Mouse (Mus musculus) hindbrain, postnatal 0 days (tissue): ENCODE measurements at regions not wholly inside any gene's neighbourhood (a gene's known extent, or its start where the extent isn't known, plus 50 kb on each side); places are given as distances from the start of the nearest gene placed in this dataset.
A peak's percentile ranks its signal among the peaks of the same experiment; 100 is the strongest.
"Not testable (repeated sequence)": the region's sequence is repeated elsewhere in the genome, so short reads cannot be mapped to it uniquely, and the experiment has no call there.

Source experiments
- ATAC-seq: fragments of 200-750 bp; cut with Nextera tagmentation; 2 replicates; pipeline ENCODE4 v1.8.0; 2017; ENCODE audit warnings: mild to moderate bottlenecking, moderate TSS enrichment, moderate library complexity
- DNase-seq: peaks from one replicate; pipeline ENCODE4 v3.0.0-alpha.2; 2015; ENCODE audit warnings: low spot score
- H3K27ac ChIP-seq: fragments of 300-500 bp; sonication (generic); 2 replicates; pipeline ENCODE4 v1.5.1; 2014; ENCODE audit warnings: mild to moderate bottlenecking
- H3K27me3 ChIP-seq: fragments of 300-500 bp; sonication (generic); 2 replicates; pipeline ENCODE4 v1.6.1; 2014; ENCODE audit warnings: low read length, mixed read lengths; ENCODE audit not compliant: insufficient read depth
- H3K36me3 ChIP-seq: fragments of 300-500 bp; sonication (generic); 2 replicates; pipeline ENCODE4 v1.6.1; 2014; ENCODE audit warnings: low read length, mixed read lengths; ENCODE audit not compliant: insufficient read depth
- H3K4me1 ChIP-seq: fragments of 300-500 bp; sonication (generic); 2 replicates; pipeline ENCODE4 v1.6.1; 2014; ENCODE audit warnings: antibody characterized with exemption, low read length, mixed read lengths; ENCODE audit not compliant: insufficient read depth
- H3K4me2 ChIP-seq: fragments of 300-500 bp; sonication (generic); 2 replicates; pipeline ENCODE4 v1.6.1; 2014; ENCODE audit warnings: low read depth, mild to moderate bottlenecking, low read length, moderate library complexity, mixed read lengths
- H3K4me3 ChIP-seq: fragments of 300-500 bp; sonication (generic); 2 replicates; pipeline ENCODE4 v1.5.1; 2014; ENCODE audit warnings: low read length
- H3K9ac ChIP-seq: fragments of 300-500 bp; sonication (generic); replicated peaks from 2 replicates; pipeline ENCODE4 v1.6.1; 2014; ENCODE audit warnings: mild to moderate bottlenecking, low read length, moderate library complexity, mixed read lengths
- H3K9me3 ChIP-seq: fragments of 300-500 bp; sonication (generic); 2 replicates; pipeline ENCODE4 v1.6.1; 2016; ENCODE audit warnings: low read length, mixed read lengths
- CTCF ChIP-seq: IDR thresholded peaks from 2 replicates; pipeline ENCODE4 v1.5.1; 2016; ENCODE audit warnings: antibody characterized with exemption, control low read depth, low read depth
- WGBS: fragments of 180-500 bp; shearing (Covaris S2); extraction: QIAGEN DNeasy Blood & Tissue Kit; methylation state at CpG from one replicate; pipeline ENCODE4 v1.1.7; 2014; 5-methylcytosine and 5-hydroxymethylcytosine counted together

DNA sequence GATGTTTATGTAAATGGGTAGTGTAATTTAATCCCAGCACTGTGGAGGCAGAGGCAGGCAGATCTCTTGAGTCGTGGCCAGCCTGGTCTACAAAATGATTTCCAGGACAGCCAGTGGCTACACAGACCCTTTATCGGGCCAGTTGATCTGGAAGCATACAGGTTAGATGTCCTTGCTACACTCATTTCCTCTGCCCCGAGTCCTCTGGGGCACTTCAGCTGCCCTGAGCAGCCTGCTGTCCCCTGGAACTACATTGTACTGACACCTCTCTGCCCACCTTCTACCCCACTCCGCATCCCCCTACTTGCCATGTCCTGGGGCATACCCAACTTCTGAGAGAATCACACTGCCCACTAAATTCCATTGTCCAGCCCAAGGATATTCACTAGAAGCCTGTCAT is 60.6 kb upstream of the Helt start:
- no peaks in the 10 kb centered on the region for H3K4me1 ChIP-seq
- DNase-seq, result no peak
- no peaks in the 10 kb centered on the region for H3K27me3 ChIP-seq
- no peak overlapping the region for H3K4me2 ChIP-seq
- TF ChIP-seq CTCF, result no peak
- H3K4me3 ChIP-seq, result no peak overlapping the region
- H3K9me3 ChIP-seq, result no peaks in the 10 kb centered on the region
- no peaks in the 10 kb centered on the region for H3K36me3 ChIP-seq
- 93% methylated on average over 4 of the region's 4 CpGs for WGBS
- ATAC-seq, result no peak
- no peak overlapping the region for H3K27ac ChIP-seq
- H3K9ac ChIP-seq, result no peak overlapping the region

DNA sequence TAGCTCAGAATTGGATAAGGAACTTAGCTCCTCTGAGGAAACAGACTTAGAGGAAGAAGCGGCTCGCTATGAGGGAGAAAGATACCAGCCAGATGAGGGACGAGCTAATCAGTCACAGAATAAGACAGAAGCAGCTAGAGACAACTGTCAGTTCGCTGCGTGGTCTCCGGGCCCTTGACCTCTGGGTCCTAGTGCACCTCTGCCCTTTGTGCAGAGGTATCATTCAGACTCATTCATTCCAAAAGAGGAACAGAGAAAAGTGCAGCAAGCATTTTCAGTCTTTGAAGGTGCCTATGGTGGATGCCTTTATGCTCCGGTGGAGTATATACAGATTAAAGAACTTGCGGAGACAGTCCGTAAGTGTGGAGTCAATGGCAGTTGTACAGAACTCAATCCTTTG is 63.5 kb upstream of the Helt start:
- ATAC-seq, H3K4me1 ChIP-seq, H3K9me3 ChIP-seq, H3K27ac ChIP-seq, DNase-seq, H3K27me3 ChIP-seq, H3K36me3 ChIP-seq, H3K9ac ChIP-seq, H3K4me3 ChIP-seq, H3K4me2 ChIP-seq: not testable (repeated sequence)
- WGBS, result 85% methylated on average over 9 of the region's 9 CpGs

DNA sequence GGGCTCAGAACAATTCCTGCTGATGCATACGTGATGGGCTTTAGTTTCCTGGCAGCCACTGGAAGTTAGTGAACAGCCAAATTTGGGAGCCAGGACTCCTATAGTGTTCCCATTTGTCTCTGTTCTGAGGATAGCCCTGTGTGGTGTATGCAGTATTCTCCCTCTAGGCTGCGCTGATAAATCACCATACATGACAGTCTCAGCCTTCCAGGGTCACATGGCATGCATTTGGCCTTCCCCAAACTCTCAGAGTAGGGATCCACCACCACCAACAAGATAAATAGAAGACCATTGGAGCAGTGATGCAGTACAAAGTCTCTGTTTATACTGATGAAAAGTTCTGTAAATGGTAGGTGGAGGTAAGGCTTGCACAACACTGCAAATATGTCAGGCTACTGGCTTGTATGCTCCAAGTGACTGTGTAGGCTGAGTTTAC is 68.4 kb upstream of the Helt start:
- ATAC-seq (no peak), DNase-seq (no peak)
- no peaks in the 10 kb centered on the region for H3K36me3 ChIP-seq
- no peak overlapping the region for H3K4me3 ChIP-seq
- no peaks in the 10 kb centered on the region for H3K9me3 ChIP-seq
- H3K4me2 ChIP-seq, result no peak overlapping the region
- TF ChIP-seq CTCF, result no peak
- H3K27me3 ChIP-seq, result no peaks in the 10 kb centered on the region
- 70% methylated on average over 2 of the region's 2 CpGs for WGBS
- H3K9ac ChIP-seq, result no peak overlapping the region
- H3K4me1 ChIP-seq, result no peaks in the 10 kb centered on the region
- no peak overlapping the region for H3K27ac ChIP-seq

DNA sequence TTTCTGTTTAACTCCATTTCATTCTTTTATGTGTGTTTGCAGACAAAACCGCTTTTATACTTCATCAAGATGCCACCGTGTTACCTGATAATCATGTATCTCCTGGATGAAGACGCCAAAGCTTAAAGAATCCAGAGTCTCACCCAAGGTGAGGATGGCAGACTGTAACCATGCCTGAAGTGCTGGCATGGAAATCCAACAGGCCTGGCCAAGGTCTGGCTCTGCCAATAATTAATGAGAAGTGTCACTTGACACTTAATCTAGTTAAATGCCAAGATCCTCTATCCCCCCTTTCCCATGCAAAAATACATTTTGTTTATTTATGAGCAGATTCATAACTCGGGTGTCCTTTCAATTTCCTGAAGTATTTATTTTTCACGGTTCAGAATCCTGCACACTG is 71.2 kb upstream of the Helt start:
- Histone ChIP-seq H3K9ac (no peak overlapping the region), H3K27me3 (no peaks in the 10 kb centered on the region), H3K4me2 (no peak overlapping the region), H3K4me1 (no peaks in the 10 kb centered on the region), H3K27ac (no peak overlapping the region), H3K9me3 (no peaks in the 10 kb centered on the region), H3K36me3 (no peaks in the 10 kb centered on the region), H3K4me3 (no peak overlapping the region)
- WGBS, result 81% methylated on average over 5 of the region's 5 CpGs
- ATAC-seq, result no peak
- DNase-seq, result no peak
- TF ChIP-seq CTCF, result no peak

DNA sequence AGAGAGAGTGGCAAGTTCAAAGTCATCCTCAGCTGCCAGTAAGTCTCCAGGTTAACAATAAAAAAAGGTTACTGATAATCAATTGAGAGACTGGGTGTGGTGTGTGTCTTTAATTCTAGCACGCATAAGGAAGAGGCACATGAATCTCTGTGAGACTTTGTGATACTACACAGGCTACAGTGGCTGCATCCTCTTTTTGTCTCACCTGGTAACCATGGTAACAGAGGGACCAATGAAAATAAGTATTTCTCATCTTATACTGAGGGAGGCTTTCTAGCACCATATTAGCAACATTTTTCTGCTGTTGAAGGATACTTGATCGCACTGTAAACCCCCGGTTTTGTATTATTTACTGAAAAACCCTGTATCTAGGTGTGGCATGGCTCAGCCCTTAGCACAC is 72.7 kb upstream of the Helt start:
- no peaks in the 10 kb centered on the region for H3K4me1 ChIP-seq
- no peaks in the 10 kb centered on the region for H3K9me3 ChIP-seq
- H3K4me2 ChIP-seq, result no peak overlapping the region
- no peak overlapping the region for H3K4me3 ChIP-seq
- H3K36me3 ChIP-seq, result no peaks in the 10 kb centered on the region
- DNase-seq, result peak; percentile 60
- no peaks in the 10 kb centered on the region for H3K27me3 ChIP-seq
- no peak overlapping the region for H3K27ac ChIP-seq
- ATAC-seq, result peak; percentile 81
- no peak for TF ChIP-seq CTCF
- H3K9ac ChIP-seq, result no peak overlapping the region
- 79% methylated on average over 3 of the region's 3 CpGs for WGBS

DNA sequence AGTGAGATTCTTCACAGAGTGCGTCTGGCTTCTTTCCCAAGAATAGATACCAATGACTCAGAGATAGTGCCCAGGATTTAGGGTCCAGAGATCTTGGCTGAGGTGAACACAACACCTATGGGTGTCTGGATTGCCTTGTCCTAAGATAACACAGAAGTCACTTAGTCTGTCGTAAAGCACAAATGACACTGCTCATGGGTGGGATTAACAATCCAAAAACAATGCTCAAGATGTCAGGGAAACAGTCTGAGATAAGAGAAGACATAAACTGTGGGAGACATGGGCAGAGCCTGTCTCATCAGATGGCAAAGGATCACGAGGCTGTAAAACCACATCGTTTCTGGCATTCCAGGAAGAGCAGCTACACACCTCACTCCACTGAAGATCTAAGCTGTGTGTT is 79.6 kb upstream of the Helt start:
- no peak overlapping the region for H3K27ac ChIP-seq
- H3K9ac ChIP-seq, result no peak overlapping the region
- 84% methylated on average over 4 of the region's 4 CpGs for WGBS
- no peaks in the 10 kb centered on the region for H3K36me3 ChIP-seq
- H3K4me2 ChIP-seq, result no peak overlapping the region
- no peak for TF ChIP-seq CTCF
- no peaks in the 10 kb centered on the region for H3K9me3 ChIP-seq
- no peaks in the 10 kb centered on the region for H3K4me1 ChIP-seq
- no peaks in the 10 kb centered on the region for H3K27me3 ChIP-seq
- no peak for DNase-seq
- no peak overlapping the region for H3K4me3 ChIP-seq
- no peak for ATAC-seq

DNA sequence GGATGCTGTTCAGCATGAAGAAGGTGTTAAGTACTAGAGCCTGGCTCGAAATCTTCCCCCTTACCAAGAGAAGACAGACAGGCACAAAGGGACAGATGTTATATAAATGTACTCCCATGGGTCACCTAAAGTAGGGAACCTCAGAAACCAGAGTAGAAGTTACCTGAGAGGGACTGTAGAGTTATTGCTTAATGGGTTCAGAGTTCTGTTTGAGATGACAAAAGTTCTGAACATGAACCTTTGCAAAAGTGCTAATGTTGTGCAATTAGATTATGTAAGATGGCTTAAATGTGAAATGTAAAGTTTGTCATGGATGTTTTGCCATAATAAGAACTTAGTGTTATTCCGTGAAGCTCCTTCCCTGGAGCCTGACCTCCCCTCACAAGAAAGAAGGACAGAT is 81.5 kb upstream of the Helt start:
- TF ChIP-seq CTCF, result no peak
- no peaks in the 10 kb centered on the region for H3K9me3 ChIP-seq
- no peak overlapping the region for H3K4me2 ChIP-seq
- H3K27me3 ChIP-seq, result no peaks in the 10 kb centered on the region
- 81% methylated on average over 2 of the region's 2 CpGs for WGBS
- no peak for ATAC-seq
- DNase-seq, result no peak
- no peak overlapping the region for H3K4me3 ChIP-seq
- H3K27ac ChIP-seq, result no peak overlapping the region
- no peaks in the 10 kb centered on the region for H3K4me1 ChIP-seq
- H3K9ac ChIP-seq, result no peak overlapping the region
- H3K36me3 ChIP-seq, result no peaks in the 10 kb centered on the region
